Mouse (Mus musculus) bone marrow, adult 2 months (tissue): Measurements from ENCODE around the gene Tnni1.

Source experiments
- CTCF ChIP-seq: fragments of 200-500 bp; IDR thresholded peaks from 2 replicates; pipeline ENCODE4 v1.5.1; 2011; ENCODE audit warnings: low read length, control low read depth; ENCODE audit not compliant: control insufficient read depth, insufficient read depth
- POLR2A ChIP-seq: fragments of 200-500 bp; IDR thresholded peaks from 2 replicates; pipeline ENCODE4 v1.6.1; 2011; ENCODE audit warnings: low read depth, mild to moderate bottlenecking, control low read depth, low read length, borderline replicate concordance; ENCODE audit not compliant: control insufficient read depth

DNA sequence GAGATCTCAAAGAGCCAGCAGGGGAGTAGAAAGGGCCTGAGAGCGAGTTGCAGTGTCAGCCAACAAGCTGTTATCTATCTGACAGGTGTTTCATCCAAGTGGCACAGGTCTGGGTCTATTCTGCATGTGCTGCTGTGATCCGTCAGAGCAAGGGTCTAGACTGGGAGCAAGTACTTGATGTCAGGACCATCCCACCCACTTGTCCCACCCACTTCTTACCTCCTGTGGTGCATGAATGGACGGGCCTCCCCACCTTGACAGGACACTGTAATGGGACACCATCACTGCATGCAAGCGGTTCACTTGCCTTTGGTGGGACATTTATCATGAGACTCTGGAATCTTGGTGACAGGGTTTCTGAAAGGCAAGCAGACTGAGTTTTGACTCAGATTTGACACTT, 49.4 kb upstream of the Tnni1 start:
- TF ChIP-seq POLR2A (no peak), CTCF (no peak)
